Mouse (Mus musculus) liver, embryonic 14.5 days (tissue): ENCODE measurements around the gene Itga3.

Source experiments
- CTCF ChIP-seq: IDR thresholded peaks from 2 replicates; pipeline ENCODE4 v1.5.1; 2016; ENCODE audit warnings: antibody characterized with exemption, low read depth, control low read depth
- EP300 ChIP-seq: IDR thresholded peaks from 2 replicates; pipeline ENCODE4 v1.6.1; 2016; ENCODE audit warnings: antibody characterized with exemption, low read depth

DNA sequence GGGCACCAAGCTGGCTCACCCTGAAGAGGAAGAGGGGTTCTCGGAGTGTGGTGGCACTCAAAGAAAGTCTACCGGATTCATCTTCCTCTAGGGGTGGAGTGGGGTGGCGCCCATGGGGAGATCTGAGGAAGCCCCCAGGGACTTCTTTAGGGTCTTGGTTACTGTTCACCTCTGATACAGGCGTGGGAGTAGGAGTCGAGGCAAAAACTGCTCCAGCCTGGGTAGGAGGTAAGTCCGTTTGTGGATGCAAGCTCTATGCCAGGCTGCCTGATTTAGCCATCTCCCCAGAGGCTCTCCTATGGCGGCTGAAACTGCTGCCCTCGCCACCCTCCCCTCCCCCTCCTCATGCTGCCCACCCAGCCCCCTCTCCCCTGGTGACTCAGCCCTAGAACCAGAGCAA is 4.5 kb downstream of the Itga3 start:
- no peak for TF ChIP-seq CTCF
- TF ChIP-seq EP300, result no peak
